Mouse (Mus musculus): ENCODE results near the gene Satb1. TPM values are rescaled to one million over a fixed set of nuclear protein-coding genes. Genes with fewer than 3 reads are reported as not detected.
A peak's percentile ranks its signal among the peaks of the same experiment; 100 is the strongest.

Satb1 gene
- total RNA-seq, 2 experiments from 2014 or later, result 66.4 to 68.8 TPM

DNA sequence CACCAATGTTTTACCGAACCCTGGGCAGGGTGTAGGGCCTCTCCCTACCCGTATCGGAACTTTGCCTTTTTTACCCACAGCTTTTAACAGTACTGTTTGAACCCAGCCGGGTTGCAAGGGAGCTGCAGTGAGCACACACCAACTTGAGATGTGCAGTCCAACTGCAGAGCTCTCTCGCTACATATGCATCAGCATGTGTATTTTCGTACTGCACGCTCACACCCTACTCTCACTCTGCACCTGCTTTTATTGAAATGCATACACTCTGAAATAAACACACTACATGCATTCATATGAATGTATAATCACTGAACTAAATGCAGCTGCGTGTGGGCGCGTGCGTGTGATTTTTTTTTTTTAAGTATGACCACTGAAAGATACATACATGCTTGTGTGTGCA lies 53.1 kb downstream of the Satb1 start:
- no peak for DNase-seq (ENCODE audit: low spot score in 2 of 2)

- no peak for DNase-seq (ENCODE audit: low spot score in 2 of 2)
Observed at GRCm38 (mm10) chr17:51778961-51779360, 54.1 kb downstream of the Satb1 start.

GRCm38 (mm10) chr17:51777813-51778212 lies 55.3 kb downstream of the Satb1 start:
- peak in 1 of 2 experiments; percentile 19 for DNase-seq (ENCODE audit: low spot score in 2 of 2)

DNA sequence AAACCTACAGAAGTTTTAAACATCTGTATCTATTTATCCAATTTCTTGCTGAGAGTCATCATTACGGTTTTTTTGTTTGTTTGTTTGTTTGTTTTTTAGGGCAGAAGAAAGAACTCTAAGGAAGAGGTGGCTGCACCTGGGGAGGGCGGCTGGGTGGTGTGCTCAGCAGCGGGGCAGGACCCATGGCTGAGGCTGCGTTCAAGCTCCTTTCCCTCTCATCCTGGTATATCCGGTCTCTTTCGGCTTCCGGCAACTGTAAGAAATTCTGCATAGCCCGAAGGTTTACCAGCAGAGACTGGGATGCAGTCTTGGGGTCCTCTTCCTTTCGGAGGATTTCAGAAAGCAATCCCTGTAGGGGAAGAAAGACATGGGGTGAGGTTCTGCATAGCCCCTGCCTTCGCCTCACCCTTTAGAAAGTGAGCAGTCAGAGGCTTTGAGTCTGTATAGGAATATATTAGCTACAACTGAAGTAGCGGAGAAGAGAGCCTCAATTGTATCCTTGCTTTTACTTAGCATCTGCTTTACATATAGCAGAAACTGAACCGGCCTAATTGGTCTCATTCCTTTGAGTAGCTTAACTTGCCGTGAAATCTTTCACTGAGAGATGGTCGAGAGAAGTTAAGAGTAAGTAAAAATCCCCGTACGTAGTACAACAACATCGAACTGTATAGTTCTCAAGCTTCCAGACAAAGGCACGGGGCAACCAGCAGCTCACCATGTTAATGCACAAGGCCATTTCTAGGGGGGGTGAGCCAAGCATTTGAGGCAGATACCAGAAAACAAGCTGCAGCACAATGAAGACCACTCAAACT lies 57.8 kb downstream of the Satb1 start:
- no peak for DNase-seq (ENCODE audit: low spot score in 2 of 2)

- no peak for DNase-seq (ENCODE audit: low spot score in 2 of 2)
Observed at GRCm38 (mm10) chr17:51763600-51763999, 69.5 kb downstream of the Satb1 start.

DNA sequence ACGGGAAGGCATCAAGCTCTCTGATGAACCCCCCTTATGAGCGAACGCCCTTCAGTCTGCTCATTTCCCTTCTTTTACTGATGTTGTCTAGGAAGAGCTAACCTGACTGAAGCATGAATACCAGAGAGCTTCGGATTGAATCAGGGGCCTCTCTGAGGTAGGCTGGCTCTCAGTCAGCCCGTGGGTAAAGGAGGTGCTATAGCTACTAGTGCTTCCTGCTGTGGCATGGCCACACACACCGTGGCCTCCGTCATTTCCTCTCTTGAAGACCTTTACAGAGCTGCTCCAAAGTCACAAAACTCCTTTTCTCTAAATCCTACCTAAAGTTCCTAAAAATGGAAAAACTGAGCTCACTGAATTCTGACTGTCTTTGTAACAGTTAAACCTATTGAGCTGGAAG lies 70.6 kb downstream of the Satb1 start:
- DNase-seq (ENCODE audit: low spot score in 2 of 2), result no peak

GRCm38 (mm10) chr17:51760997-51761655 lies 72.0 kb downstream of the Satb1 start:
- no peak for DNase-seq (ENCODE audit: low spot score in 2 of 2)

GRCm38 (mm10) chr17:51760251-51760887 lies 72.7 kb downstream of the Satb1 start:
- no peak for DNase-seq (ENCODE audit: low spot score in 2 of 2)

GRCm38 (mm10) chr17:51759509-51759908 lies 73.6 kb downstream of the Satb1 start:
- no peak for DNase-seq (ENCODE audit: low spot score in 2 of 2)

GRCm38 (mm10) chr17:51752142-51752541 lies 80.9 kb downstream of the Satb1 start:
- DNase-seq (ENCODE audit: low spot score in 2 of 2), result no peak

DNA sequence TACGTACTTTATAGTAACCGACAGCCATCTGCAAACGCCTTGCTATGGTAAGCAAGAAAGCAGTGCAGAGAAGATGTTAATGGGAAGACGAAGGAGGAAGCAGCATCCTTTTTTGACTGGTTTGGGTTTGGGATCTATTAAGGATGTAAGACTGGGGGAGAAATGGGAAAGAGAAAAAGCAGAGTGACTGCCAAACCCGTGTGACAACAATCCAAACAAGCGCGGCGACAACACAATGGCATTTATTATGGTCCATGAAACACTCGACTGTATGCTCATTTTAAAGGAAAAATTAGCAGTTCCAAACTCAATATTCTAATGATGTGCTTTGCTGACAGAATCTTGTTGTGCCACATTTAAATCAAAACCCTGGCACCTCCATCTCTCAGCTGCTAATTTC lies 85.9 kb downstream of the Satb1 start:
- no peak for DNase-seq (ENCODE audit: low spot score in 2 of 2)

GRCm38 (mm10) chr17:51742502-51742901 lies 90.6 kb downstream of the Satb1 start:
- DNase-seq (ENCODE audit: low spot score in 2 of 2), result no peak

DNA sequence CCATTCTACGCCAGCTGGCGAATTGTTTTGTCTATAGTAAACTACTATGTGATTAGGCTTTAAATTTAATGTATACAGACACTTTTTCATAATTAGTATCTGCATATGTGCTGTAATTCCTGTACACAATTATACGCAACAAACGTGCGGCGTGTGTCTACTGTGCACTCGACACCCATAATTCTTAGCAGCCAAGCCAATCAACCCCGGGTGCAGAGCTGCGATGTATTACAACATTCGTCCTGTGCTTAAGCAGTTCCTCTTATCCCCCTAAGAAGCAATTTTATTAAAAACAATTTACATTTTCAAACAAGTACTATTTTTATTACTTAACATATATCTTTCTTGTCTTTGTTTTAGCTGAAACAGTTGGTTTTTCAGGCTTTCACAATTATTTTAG lies 92.0 kb downstream of the Satb1 start:
- DNase-seq (ENCODE audit: low spot score in 2 of 2), result no peak

DNA sequence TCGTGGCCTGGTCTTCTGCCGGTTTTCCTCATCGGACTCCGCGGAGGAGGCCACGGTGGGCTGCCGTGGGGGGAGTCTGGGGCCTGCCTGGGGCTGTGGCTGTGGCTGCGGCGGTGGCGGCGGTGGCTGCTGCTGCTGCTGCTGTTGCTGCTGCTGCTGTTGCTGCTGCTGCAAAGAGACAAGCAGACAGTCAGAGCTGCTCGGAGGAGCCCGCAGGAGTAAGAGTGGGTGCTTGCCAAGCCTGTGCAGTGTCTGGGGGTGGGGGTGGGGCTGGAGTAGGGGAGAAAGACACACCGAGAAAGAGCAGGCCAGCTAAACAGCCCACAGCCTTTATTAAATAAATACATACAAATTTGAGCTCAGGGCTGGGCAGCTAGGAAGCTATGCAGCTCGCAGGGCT lies 92.8 kb downstream of the Satb1 start:
- DNase-seq (ENCODE audit: low spot score in 2 of 2), result no peak

- no peak for DNase-seq (ENCODE audit: low spot score in 2 of 2)
Observed at GRCm38 (mm10) chr17:51724486-51724885, 108.6 kb downstream of the Satb1 start.

- no peak for DNase-seq (ENCODE audit: low spot score in 2 of 2)
Observed at GRCm38 (mm10) chr17:51695711-51696110, 137.4 kb downstream of the Satb1 start.

DNA sequence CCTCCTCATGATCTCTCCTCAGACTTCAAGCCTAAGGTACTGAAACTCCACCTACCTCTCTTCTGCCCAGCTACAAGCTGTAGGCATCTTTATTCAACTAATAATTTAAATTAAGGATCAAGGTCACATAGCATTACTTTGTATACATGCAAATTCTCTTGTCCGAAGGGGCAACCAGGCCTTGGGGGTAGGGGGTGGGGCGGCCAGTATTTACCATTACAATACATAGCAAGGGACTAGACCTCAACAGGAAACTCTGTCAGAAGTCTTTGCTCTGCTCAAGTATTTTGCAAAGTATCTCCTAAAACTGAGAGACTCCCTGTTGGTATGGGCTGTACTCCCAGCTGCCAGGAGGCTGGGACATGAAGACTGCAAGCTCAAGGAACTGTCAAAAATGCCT lies 137.8 kb downstream of the Satb1 start:
- DNase-seq (ENCODE audit: low spot score in 2 of 2), result no peak

DNA sequence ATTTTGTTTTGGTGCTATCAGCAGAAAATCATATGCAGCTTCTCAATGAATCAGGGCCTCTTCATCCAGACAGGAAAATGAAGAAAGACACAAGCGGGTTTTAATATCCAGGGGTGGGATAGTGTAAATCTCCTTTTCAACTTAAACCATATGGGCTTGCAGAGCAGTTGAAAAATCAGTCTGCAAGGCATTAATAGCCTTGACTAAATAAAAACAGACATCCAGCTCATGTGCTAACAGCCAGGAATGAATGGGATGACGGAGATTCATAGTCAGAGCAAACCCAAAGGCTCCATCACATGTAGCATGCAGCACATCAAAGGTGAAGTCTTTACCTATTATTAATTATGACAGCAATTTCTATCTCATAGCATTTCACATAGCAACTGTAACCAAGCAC lies 142.6 kb downstream of the Satb1 start:
- DNase-seq (ENCODE audit: low spot score in 2 of 2), result no peak

- DNase-seq (ENCODE audit: low spot score in 2 of 2), result no peak
Observed at GRCm38 (mm10) chr17:51687226-51687625, 145.9 kb downstream of the Satb1 start.
